Comparison of ENCODE assay signal across 22 mouse cellular contexts in genomic region chr11:88090293-88090692, GRCm38 (mm10).
"Had no signal": no experiment of that assay in that cellular context is flagged by ENCODE, and none has a peak within 500 bp of the region (broad histone marks: within the 10 kb centered on the region; RNA-seq: fewer than 3 reads in every experiment).

No protein-coding gene starts in this region.

- ATAC-seq: hindbrain, postnatal 0 days; intestine, embryonic 15.5 days; intestine, postnatal 0 days had no signal

- DNase-seq: gastrocnemius, postnatal 14 days; gastrocnemius, postnatal 36 days; heart, adult 11 months; heart, adult 2 months; heart, postnatal 14 days; heart, postnatal 36 days; kidney, adult 18-20 months; kidney, adult 8-10 months; kidney, postnatal 10 days; kidney, postnatal 25 days; kidney, postnatal 4 days; layer of hippocampus, adult 9-11 months; layer of hippocampus, postnatal 36 days; liver had no signal

- H3K27me3 ChIP-seq: heart, embryonic 13.5 days; heart, embryonic 15.5 days; hindbrain, embryonic 13.5 days; hindbrain, embryonic 15.5 days; intestine, embryonic 15.5 days; limb, embryonic 12.5 days had no signal

- H3K36me3 ChIP-seq: heart, embryonic 15.5 days; hindbrain, embryonic 13.5 days; hindbrain, embryonic 15.5 days; intestine, embryonic 15.5 days had no signal
